Mouse (Mus musculus) forebrain, embryonic 14.5 days (tissue): Measurements from ENCODE around the gene Zc2hc1b. TPM values are rescaled to one million over a fixed set of nuclear protein-coding genes. Genes with fewer than 3 reads are reported as not detected.
"Not testable (repeated sequence)": the region's sequence is repeated elsewhere in the genome, so short reads cannot be mapped to it uniquely, and the experiment has no call there.

Experiments used
- ATAC-seq: fragments of 200-750 bp; cut with Nextera tagmentation; 2 replicates; pipeline ENCODE4 v1.8.0; 2017; ENCODE audit warnings: mild to moderate bottlenecking, moderate library complexity
- DNase-seq: peaks from one replicate; pipeline ENCODE4 v3.0.0-alpha.2; 2015; ENCODE audit warnings: low spot score
- H3K27ac ChIP-seq: fragments of 300-500 bp; sonication (generic); 2 replicates; pipeline ENCODE4 v1.5.1; 2014; ENCODE audit warnings: low read depth, mild to moderate bottlenecking, control low read depth, low read length, moderate library complexity
- H3K27me3 ChIP-seq: fragments of 300-500 bp; sonication (generic); replicated peaks from 2 replicates; pipeline ENCODE4 v1.6.1; 2014; ENCODE audit warnings: low read length, control low read depth, mixed read lengths; ENCODE audit not compliant: control insufficient read depth, insufficient read depth
- H3K36me3 ChIP-seq: fragments of 300-500 bp; sonication (generic); 2 replicates; pipeline ENCODE4 v1.6.1; 2014; ENCODE audit warnings: low read length, control low read depth; ENCODE audit not compliant: control insufficient read depth, insufficient read depth
- H3K4me1 ChIP-seq: fragments of 300-500 bp; sonication (generic); 2 replicates; pipeline ENCODE4 v1.6.1; 2014; ENCODE audit warnings: antibody characterized with exemption, low read length, control low read depth; ENCODE audit not compliant: control insufficient read depth, insufficient read depth
- H3K4me2 ChIP-seq: fragments of 300-500 bp; sonication (generic); 2 replicates; pipeline ENCODE4 v1.6.1; 2014; ENCODE audit warnings: mild to moderate bottlenecking, control low read depth, low read length
- H3K4me3 ChIP-seq: fragments of 300-500 bp; sonication (generic); 2 replicates; pipeline ENCODE4 v1.5.1; 2014; ENCODE audit warnings: low read depth, low read length, control low read depth
- H3K9ac ChIP-seq: fragments of 300-500 bp; sonication (generic); 2 replicates; pipeline ENCODE4 v1.6.1; 2014; ENCODE audit warnings: mild to moderate bottlenecking, low read length, control low read depth, moderate library complexity
- H3K9me3 ChIP-seq: fragments of 300-500 bp; sonication (generic); replicated peaks from 2 replicates; pipeline ENCODE4 v1.6.1; 2016; ENCODE audit warnings: low read length, control low read depth, mixed read lengths; ENCODE audit not compliant: control insufficient read depth
- WGBS: fragments of 180-500 bp; shearing (Covaris S2); extraction: QIAGEN DNeasy Blood & Tissue Kit; methylation state at CpG from one replicate; pipeline ENCODE4 v1.1.7; 2014; 5-methylcytosine and 5-hydroxymethylcytosine counted together
- polyA plus RNA-seq: library from polyadenylated mRNA; unstranded; fragments of >200 nt; fragmentation: Nextera tagmentation; extraction: Ambion mirVana; gene quantifications from 2 replicates; pipeline ENCODE4 v1.2.1, GENCODE M21; 2014

Gene Zc2hc1b
- polyA plus RNA-seq, 1 experiment from 2014 or later: not detected

- 81% methylated on average over 4 of the region's 4 CpGs for WGBS
These were observed 31.2 kb upstream of the Zc2hc1b start for GRCm38 (mm10) chr10:13209061-13209460.

DNA sequence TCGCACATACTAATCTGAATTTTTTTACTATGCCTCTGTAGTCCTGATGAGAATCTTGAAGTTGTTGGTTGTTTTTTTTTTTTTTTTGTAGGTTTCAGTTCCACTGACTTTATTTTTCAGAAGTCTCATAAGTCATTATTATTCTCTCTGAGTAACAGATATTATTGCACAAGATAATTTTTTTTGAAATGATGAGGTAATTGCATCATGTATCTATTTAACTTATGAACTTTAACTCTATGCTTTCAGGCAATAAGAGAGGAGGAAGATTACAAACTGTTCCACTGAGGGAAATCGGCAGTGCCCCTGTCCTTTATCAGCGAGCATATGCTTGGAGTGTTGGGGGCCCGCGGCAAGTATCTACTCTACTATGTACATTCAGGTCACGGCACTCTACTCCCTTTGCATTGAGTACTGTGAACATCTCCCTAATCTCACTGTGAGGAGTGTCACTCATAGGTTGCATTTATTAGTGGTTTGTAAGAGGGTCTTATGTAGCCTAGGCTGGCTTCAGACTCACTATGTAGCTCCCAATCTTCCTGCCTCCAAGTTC lies 24.0 kb upstream of the Zc2hc1b start:
- H3K36me3 ChIP-seq: no peaks in the 10 kb centered on the region
- no peaks in the 10 kb centered on the region for H3K27me3 ChIP-seq
- ATAC-seq (no peak), DNase-seq (no peak)
- H3K9me3 ChIP-seq: no peaks in the 10 kb centered on the region
- H3K27ac ChIP-seq: no peak overlapping the region
- H3K4me2 ChIP-seq: no peak overlapping the region
- no peak overlapping the region for H3K9ac ChIP-seq
- no peak overlapping the region for H3K4me3 ChIP-seq
- no peaks in the 10 kb centered on the region for H3K4me1 ChIP-seq
- 95% methylated on average over 6 of the region's 6 CpGs for WGBS

More at GRCm38 (mm10) chr10:13209061-13209460, 31.2 kb upstream of the Zc2hc1b start:
- ATAC-seq (no peak), DNase-seq (no peak)
- Histone ChIP-seq H3K9ac (no peak overlapping the region), H3K36me3 (no peaks in the 10 kb centered on the region), H3K4me2 (no peak overlapping the region), H3K9me3 (no peaks in the 10 kb centered on the region), H3K27ac (no peak overlapping the region), H3K4me1 (no peaks in the 10 kb centered on the region; the same call in 1 of the 2 replicates), H3K27me3 (no peaks in the 10 kb centered on the region), H3K4me3 (no peak overlapping the region)

DNA sequence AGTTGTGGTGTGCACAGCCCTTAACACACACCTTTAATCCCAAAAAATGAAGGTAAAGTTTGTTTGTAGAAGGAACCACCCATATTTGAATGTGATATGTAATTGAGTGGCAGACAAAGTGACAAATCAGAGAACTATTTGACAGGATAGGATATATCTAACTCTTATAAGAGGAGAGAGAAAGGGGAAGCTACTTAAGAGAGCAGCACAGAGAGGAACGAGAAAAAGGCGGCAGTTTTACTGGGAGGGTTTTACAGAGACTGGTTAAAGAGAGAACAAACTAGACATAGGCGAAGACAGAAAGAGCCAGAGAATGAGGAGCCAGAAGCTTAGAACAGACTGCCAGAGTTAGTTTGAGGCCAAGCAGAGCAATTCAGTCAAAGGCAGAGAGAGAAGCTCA lies 23.0 kb upstream of the Zc2hc1b start:
- 92% methylated on average over 3 of the region's 3 CpGs for WGBS
- no peak for DNase-seq
- no peak overlapping the region for H3K9ac ChIP-seq

GRCm38 (mm10) chr10:13199234-13199633 lies 21.4 kb upstream of the Zc2hc1b start:
- no peak overlapping the region for H3K4me2 ChIP-seq

More for the DNA sequence above, 23.0 kb upstream of the Zc2hc1b start:
- no peaks in the 10 kb centered on the region for H3K4me1 ChIP-seq
- no peaks in the 10 kb centered on the region for H3K27me3 ChIP-seq
- H3K4me3 ChIP-seq: no peak overlapping the region
- ATAC-seq: no peak
- H3K27ac ChIP-seq: no peak overlapping the region
- no peaks in the 10 kb centered on the region for H3K36me3 ChIP-seq
- H3K4me2 ChIP-seq: no peak overlapping the region
- no peaks in the 10 kb centered on the region for H3K9me3 ChIP-seq

GRCm38 (mm10) chr10:13196872-13197507 lies 19.2 kb upstream of the Zc2hc1b start:
- no peak for ATAC-seq
- Histone ChIP-seq H3K4me1 (0 out of 2 replicates have a peak, but pooled peaks cover 2% of the 10 kb centered on the region), H3K27ac (no peak overlapping the region), H3K9ac (no peak overlapping the region), H3K4me3 (no peak overlapping the region), H3K9me3 (no peaks in the 10 kb centered on the region), H3K4me2 (no peak overlapping the region), H3K27me3 (no peaks in the 10 kb centered on the region), H3K36me3 (no peaks in the 10 kb centered on the region)
- 83% methylated on average over 8 of the region's 8 CpGs for WGBS
- no peak for DNase-seq

More at GRCm38 (mm10) chr10:13199234-13199633, 21.4 kb upstream of the Zc2hc1b start:
- DNase-seq (no peak), ATAC-seq (no peak)
- WGBS: 98% methylated on average over 1 of the region's 1 CpGs
- H3K9me3 ChIP-seq: no peaks in the 10 kb centered on the region
- H3K4me1 ChIP-seq: no peaks in the 10 kb centered on the region
- no peak overlapping the region for H3K4me3 ChIP-seq
- H3K36me3 ChIP-seq: no peaks in the 10 kb centered on the region
- no peak overlapping the region for H3K9ac ChIP-seq
- H3K27me3 ChIP-seq: no peaks in the 10 kb centered on the region
- no peak overlapping the region for H3K27ac ChIP-seq

GRCm38 (mm10) chr10:13193496-13193895 lies 15.7 kb upstream of the Zc2hc1b start:
- not testable (repeated sequence) for H3K27ac ChIP-seq, ATAC-seq, H3K9ac ChIP-seq, H3K9me3 ChIP-seq, H3K27me3 ChIP-seq, H3K4me1 ChIP-seq, DNase-seq
- Histone ChIP-seq H3K4me3 (peak overlapping the region; percentile 91), H3K4me2 (peak overlapping the region; percentile 62), H3K36me3 (peaks cover 17% of the 10 kb centered on the region)
- 86% methylated on average over 7 of the region's 7 CpGs for WGBS

GRCm38 (mm10) chr10:13192731-13193351 lies 15.0 kb upstream of the Zc2hc1b start, which contains the start of gene Ltv1:
Gene Ltv1 (minus strand): TSS chr10:13193168.
- H3K9ac ChIP-seq: peak within 1 kb of the TSS; percentile 77
- WGBS: under 1% methylated on average over 43 of the region's 43 CpGs
- H3K4me2 ChIP-seq: peak within 1 kb of the TSS; percentile 62
- peak within 1 kb of the TSS; percentile 44; the same call in 1 of the 2 replicates for H3K27ac ChIP-seq
- no peaks in the 10 kb centered on the region for H3K9me3 ChIP-seq
- peaks cover 20% of the 10 kb centered on the region for H3K36me3 ChIP-seq
- H3K4me3 ChIP-seq: peak within 1 kb of the TSS; percentile 91
- DNase-seq (peak; percentile 98), ATAC-seq (peak; percentile 100)
- H3K27me3 ChIP-seq: no peaks in the 10 kb centered on the region
- H3K4me1 ChIP-seq: 0 out of 2 replicates have a peak, but pooled peaks cover 2% of the 10 kb centered on the region

DNA sequence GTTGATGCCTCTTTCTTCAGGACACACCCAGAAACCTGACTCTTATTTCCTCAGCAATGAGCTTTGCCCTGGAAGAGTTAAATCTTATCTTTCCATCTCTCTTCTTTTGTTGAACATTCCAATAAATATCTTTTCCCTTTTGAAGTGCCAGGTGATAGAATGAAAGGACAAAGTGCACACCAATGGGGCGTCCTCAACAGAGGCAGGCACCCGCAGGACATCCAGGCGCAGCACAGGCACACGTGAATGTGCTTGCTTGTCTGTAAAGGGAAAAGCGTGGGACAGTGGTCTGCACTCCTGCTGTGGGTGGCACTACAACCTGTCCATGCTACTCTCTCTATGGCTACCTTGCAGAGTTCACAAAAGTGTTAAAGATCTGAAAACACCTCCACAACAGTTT lies 12.1 kb upstream of the Zc2hc1b start:
- no peak for ATAC-seq
- H3K4me2 ChIP-seq: no peak overlapping the region
- no peak overlapping the region for H3K9ac ChIP-seq
- WGBS: 95% methylated on average over 5 of the region's 5 CpGs
- H3K4me1 ChIP-seq: 0 out of 2 replicates have a peak, but pooled peaks cover 2% of the 10 kb centered on the region
- H3K27ac ChIP-seq: no peak overlapping the region
- no peak overlapping the region for H3K4me3 ChIP-seq
- H3K36me3 ChIP-seq: peaks cover 37% of the 10 kb centered on the region
- no peak for DNase-seq
- no peaks in the 10 kb centered on the region for H3K27me3 ChIP-seq
- H3K9me3 ChIP-seq: no peaks in the 10 kb centered on the region

DNA sequence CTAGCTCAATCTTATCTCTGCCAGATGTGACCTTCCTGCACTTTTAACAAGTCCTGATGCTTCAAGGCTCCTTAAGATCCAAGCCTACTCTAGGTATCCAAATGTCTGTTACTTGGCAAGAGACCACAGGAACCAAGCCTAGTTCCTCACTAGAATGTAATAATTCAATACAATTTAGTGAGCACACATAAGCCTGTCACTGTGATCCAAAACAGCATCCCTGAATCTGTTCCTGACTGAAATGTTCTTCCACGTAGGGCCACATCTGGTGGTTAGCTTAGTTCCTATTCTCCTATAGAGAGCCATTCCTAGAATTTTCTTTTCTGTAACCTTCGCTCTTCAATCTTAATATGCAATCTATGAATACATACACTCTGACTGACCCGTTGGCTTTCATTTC lies 8.9 kb upstream of the Zc2hc1b start:
- ATAC-seq: no peak
- 96% methylated on average over 3 of the region's 3 CpGs for WGBS
- Histone ChIP-seq H3K9me3 (no peaks in the 10 kb centered on the region), H3K9ac (no peak overlapping the region), H3K4me3 (no peak overlapping the region), H3K4me1 (no peaks in the 10 kb centered on the region), H3K36me3 (peaks cover 59% of the 10 kb centered on the region), H3K4me2 (no peak overlapping the region), H3K27me3 (no peaks in the 10 kb centered on the region), H3K27ac (no peak overlapping the region)
- DNase-seq: no peak
